ENCODE assay signal across 8 mouse cellular contexts in genomic region chr16:18388583-18389435, GRCm38 (mm10). TPM values are rescaled to one million over a fixed set of nuclear protein-coding genes. Genes with fewer than 3 reads are reported as not detected.
A peak's percentile ranks its signal among the peaks of the same experiment; 100 is the strongest.
DNase-seq lines count a peak whose midpoint lies in the region; ATAC-seq and TF ChIP-seq lines count a peak whose summit lies in the region.

No protein-coding gene starts in this region.

- H3K4me2 ChIP-seq in neural tube, embryonic 11.5 days (ENCODE audit: low read depth): no peak overlapping the region

- TF ChIP-seq CTCF in olfactory bulb, adult 2 months (IDR thresholded peaks at IDR 0.05; ENCODE audit: insufficient read depth, low read depth, low read length): no peak

- no peaks in the 10 kb centered on the region for H3K9me3 ChIP-seq in neural tube, embryonic 11.5 days (ENCODE audit: control insufficient read depth, low read length)

- no peaks in the 10 kb centered on the region for H3K36me3 ChIP-seq in neural tube, embryonic 11.5 days (ENCODE audit: control insufficient read depth, insufficient read depth, low read length)

- H3K27me3 ChIP-seq in neural tube, embryonic 11.5 days (ENCODE audit: control insufficient read depth, insufficient read depth, low read length): no peaks in the 10 kb centered on the region

- TF ChIP-seq POLR2A in olfactory bulb, adult 2 months (IDR thresholded peaks at IDR 0.05; ENCODE audit: insufficient read depth, low read depth, low read length): no peak

- H3K9ac ChIP-seq in neural tube, embryonic 11.5 days (ENCODE audit: low read length): no peak overlapping the region

- peak overlapping the region; percentile 76 for H3K27ac ChIP-seq in neural tube, embryonic 11.5 days (ENCODE audit: low read depth, low read length)
- peak overlapping the region; percentile 7; the same call in 1 of the 2 replicates for H3K27ac ChIP-seq in olfactory bulb, adult 2 months (ENCODE audit: insufficient read depth, low read depth, low read length)

- WGBS in neural tube, embryonic 11.5 days: 89% methylated on average over 14 of the region's 14 CpGs
- WGBS in olfactory bulb, adult 2 months: 79% methylated on average over 14 of the region's 14 CpGs

- H3K4me1 ChIP-seq in neural tube, embryonic 11.5 days (ENCODE audit: control insufficient read depth, insufficient read depth, low read length): peaks cover 43% of the 10 kb centered on the region
- H3K4me1 ChIP-seq in olfactory bulb, adult 2 months (ENCODE audit: control insufficient read depth, insufficient read depth, low read length): peaks cover 35% of the 10 kb centered on the region

- H3K4me3 ChIP-seq in neural tube, embryonic 11.5 days (ENCODE audit: low read depth, low read length): no peak overlapping the region
- H3K4me3 ChIP-seq in olfactory bulb, adult 2 months (ENCODE audit: insufficient read depth, low read depth, low read length): no peak overlapping the region

- no peak for ATAC-seq in neural tube, embryonic 11.5 days (ENCODE audit: insufficient read depth, low FRiP score, low TSS enrichment)

- DNase-seq in cerebellum, postnatal 14 days: peak; percentile 39 to 55
- no peak for DNase-seq in cerebellum, adult 11 months
- no peak for DNase-seq in neural tube, embryonic 11.5 days (ENCODE audit: low spot score)
- DNase-seq in neural tube, embryonic 10.5 days (ENCODE audit: extremely low spot score, low spot score): no peak
- DNase-seq in kidney, postnatal 25 days: peak; percentile 44 to 55
- DNase-seq in left cerebral cortex, postnatal 10 days (ENCODE audit: extremely low spot score in 1 of 2, low spot score in 2 of 2): no peak
- DNase-seq in left cerebral cortex, postnatal 4 days: no peak

- intact Hi-C loops in left cerebral cortex, postnatal 10 days (cut with DNase I): no loop called here
- intact Hi-C loops in left cerebral cortex, postnatal 4 days (cut with DNase I): no loop called here

RNA-seq across cellular contexts. Expression of gene Txnrd2, which starts 37.4 kb away (rescaled TPM):
- polyA plus RNA-seq in neural tube, embryonic 11.5 days (2014; fragmentation: Nextera tagmentation; extraction: Ambion mirVana): 20.4 TPM in 2 replicates
- not detected in 2 replicates for polyA plus RNA-seq in olfactory bulb, adult 2 months (2012; ENCODE audit: insufficient read depth, insufficient read length, low replicate concordance, missing spikeins)
- total RNA-seq in left cerebral cortex, postnatal 10 days (2021): 10 to 100 TPM; 24.1 to 27.4 TPM
- total RNA-seq in left cerebral cortex, postnatal 4 days (2021): 10 to 100 TPM; 22.2 to 24.0 TPM

RNA-seq across cellular contexts. Expression of gene Comt, which starts 37.8 kb away (rescaled TPM):
- 60.8 and 64.0 TPM in 2 replicates for polyA plus RNA-seq in neural tube, embryonic 11.5 days (2014; fragmentation: Nextera tagmentation; extraction: Ambion mirVana)
- polyA plus RNA-seq in olfactory bulb, adult 2 months (2012; ENCODE audit: insufficient read depth, insufficient read length, low replicate concordance, missing spikeins): not detected in 2 replicates
- 10 to 100 TPM; 65.2 to 66.3 TPM for total RNA-seq in left cerebral cortex, postnatal 10 days (2021)
- 10 to 100 TPM; 55.5 to 57.3 TPM for total RNA-seq in left cerebral cortex, postnatal 4 days (2021)

RNA-seq across cellular contexts. Expression of gene Arvcf, which starts 40.8 kb away (rescaled TPM):
- polyA plus RNA-seq in neural tube, embryonic 11.5 days (2014; fragmentation: Nextera tagmentation; extraction: Ambion mirVana): 81.6 and 82.2 TPM in 2 replicates
- polyA plus RNA-seq in olfactory bulb, adult 2 months (2012; ENCODE audit: insufficient read depth, insufficient read length, low replicate concordance, missing spikeins): 956 TPM in 1 of 2 replicates, not detected in the other
- total RNA-seq in left cerebral cortex, postnatal 10 days (2021): 10 to 100 TPM; 43.0 to 46.4 TPM
- total RNA-seq in left cerebral cortex, postnatal 4 days (2021): 10 to 100 TPM; 74.7 to 80.3 TPM

RNA-seq across cellular contexts. Expression of gene Tango2, which starts 40.9 kb away (rescaled TPM):
- polyA plus RNA-seq in neural tube, embryonic 11.5 days (2014; fragmentation: Nextera tagmentation; extraction: Ambion mirVana): 43.4 and 49.8 TPM in 2 replicates
- polyA plus RNA-seq in olfactory bulb, adult 2 months (2012; ENCODE audit: insufficient read depth, insufficient read length, low replicate concordance, missing spikeins): not detected in 2 replicates
- 100 to 1,000 TPM; 105 to 125 TPM for total RNA-seq in left cerebral cortex, postnatal 10 days (2021)
- 10 to 100 TPM; 75.0 to 84.7 TPM for total RNA-seq in left cerebral cortex, postnatal 4 days (2021)

Comparison
In these comparisons a context has a peak if more than half of its experiments do, and no peak if none do; other contexts are left out.
1. DNase-seq: peak in cerebellum, postnatal 14 days (2 of 2) and kidney, postnatal 25 days (2 of 2); none in cerebellum, adult 11 months (single experiment), neural tube, embryonic 11.5 days (single experiment), neural tube, embryonic 10.5 days (single experiment), left cerebral cortex, postnatal 10 days (0 of 2) and left cerebral cortex, postnatal 4 days (single experiment).